Mouse (Mus musculus): ENCODE measurements at regions not wholly inside any gene's neighbourhood (a gene's known extent, or its start where the extent isn't known, plus 50 kb on each side); places are given as distances from the start of the nearest gene placed in this dataset.

GRCm38 (mm10) chr4:32149171-32149570 is 89.4 kb upstream of the Bach2 start:
- DNase-seq (ENCODE audit: low read depth, low spot score), result no peak

DNA sequence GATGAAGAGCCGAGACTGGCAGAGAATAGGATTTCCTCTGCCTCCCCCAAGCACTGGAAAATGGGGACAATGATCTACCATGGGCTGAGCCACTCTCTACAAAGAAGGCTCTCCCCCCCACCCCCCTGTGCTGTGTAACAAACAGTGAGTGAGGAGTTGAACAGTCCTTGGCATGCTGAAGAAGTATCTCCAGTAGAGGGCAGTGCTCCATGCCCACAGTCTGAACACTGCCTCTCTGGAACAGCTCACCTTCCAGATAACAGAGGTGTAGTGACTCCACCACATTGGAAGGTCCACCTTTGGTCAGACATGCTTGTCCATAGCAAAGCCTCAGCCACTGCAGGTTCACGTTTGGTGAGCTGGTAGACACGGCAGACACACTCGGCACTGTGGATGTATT is 85.2 kb upstream of the Bach2 start:
- no peak for DNase-seq (ENCODE audit: low read depth, low spot score)

DNA sequence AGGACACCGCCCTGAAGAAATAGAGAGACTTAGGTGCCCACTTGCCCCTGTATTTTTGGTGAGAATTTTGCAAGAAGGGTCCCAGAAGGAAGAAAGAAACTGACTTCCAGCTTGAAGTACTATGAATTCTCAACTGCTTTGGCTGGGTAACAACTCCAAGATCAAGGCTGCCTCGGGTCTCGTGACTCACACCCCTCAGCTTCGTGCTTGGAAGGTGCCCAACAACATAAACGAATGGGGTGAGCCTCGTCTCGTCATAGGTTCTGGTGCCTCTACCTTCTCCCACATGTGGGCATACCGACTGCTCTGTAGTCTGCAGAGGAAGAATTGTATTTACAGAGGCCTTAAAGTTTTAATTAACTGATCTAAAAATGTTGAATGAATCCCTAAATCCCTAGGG is 81.6 kb upstream of the Bach2 start:
- no peak for DNase-seq (ENCODE audit: low read depth, low spot score)

DNA sequence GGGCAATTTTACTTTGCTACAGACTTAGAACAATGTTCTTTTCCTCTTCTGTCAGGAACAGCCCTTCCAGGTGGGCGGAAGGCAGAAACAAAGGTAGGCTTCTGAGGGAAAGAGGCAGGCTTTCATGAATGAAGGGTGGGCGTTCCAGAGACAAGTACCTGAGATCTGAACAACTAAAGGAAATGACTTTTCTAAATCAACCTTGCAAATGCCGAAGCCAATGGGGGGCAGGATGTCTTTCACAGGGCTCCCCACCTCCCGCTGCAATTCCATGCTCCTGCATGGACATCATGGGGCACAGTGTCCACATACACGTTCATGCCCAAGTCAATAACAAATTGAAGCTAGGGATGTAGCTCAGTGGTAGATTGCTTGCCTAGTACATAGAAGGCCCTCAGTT is 80.2 kb upstream of the Bach2 start:
- no peak for DNase-seq (ENCODE audit: low read depth, low spot score)

GRCm38 (mm10) chr4:32158886-32159285 is 79.7 kb upstream of the Bach2 start:
- DNase-seq (ENCODE audit: low read depth, low spot score), result no peak

- DNase-seq (ENCODE audit: low read depth, low spot score), result no peak
These were observed 77.8 kb upstream of the Bach2 start for GRCm38 (mm10) chr4:32160815-32161214.

DNA sequence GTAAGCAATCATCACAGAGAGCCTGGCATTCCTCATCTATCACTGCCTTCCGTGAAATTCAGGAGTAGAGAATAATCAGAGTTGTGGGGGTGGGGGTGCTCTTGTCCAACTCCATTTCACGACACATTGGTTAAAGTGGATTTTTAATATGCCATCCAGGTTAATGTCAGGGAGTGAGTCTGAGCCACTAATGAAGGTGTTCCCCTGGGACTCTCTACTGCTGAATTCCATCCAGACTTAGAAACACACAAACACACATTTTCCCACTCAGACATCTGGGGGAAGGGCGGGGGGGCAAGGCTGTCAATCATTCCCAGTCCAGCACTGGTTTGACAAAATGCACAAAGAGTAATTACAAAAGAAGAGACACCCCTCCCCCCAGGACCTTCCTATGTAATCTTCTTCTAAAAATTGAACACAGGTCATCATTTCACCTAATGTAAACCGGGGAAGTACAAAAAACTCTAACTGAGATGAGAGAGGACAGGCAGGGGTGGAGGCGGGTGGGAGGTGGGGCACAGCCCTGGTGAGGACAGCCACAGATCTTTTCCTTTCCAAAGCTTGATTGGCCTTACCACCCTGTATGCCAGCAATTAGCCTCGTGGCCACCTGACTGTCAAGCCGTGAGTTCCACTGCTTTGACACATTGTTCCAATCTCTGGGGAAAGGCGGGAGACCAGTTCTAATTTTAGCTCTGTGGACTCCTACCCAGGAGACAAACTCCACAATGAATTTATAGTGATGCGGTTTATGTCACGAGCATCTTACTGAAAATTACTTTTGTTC is 76.5 kb upstream of the Bach2 start:
- no peak for DNase-seq (ENCODE audit: low read depth, low spot score)

GRCm38 (mm10) chr4:32162694-32163240 is 75.8 kb upstream of the Bach2 start:
- DNase-seq (ENCODE audit: low read depth, low spot score), result no peak

- DNase-seq (ENCODE audit: low read depth, low spot score), result no peak
These were observed 74.4 kb upstream of the Bach2 start for GRCm38 (mm10) chr4:32164081-32164641.

- DNase-seq (ENCODE audit: low read depth, low spot score), result no peak
These were observed 73.8 kb upstream of the Bach2 start for GRCm38 (mm10) chr4:32164736-32165241.

- DNase-seq (ENCODE audit: low read depth, low spot score), result no peak
These were observed 72.6 kb upstream of the Bach2 start for GRCm38 (mm10) chr4:32165918-32166528.

DNA sequence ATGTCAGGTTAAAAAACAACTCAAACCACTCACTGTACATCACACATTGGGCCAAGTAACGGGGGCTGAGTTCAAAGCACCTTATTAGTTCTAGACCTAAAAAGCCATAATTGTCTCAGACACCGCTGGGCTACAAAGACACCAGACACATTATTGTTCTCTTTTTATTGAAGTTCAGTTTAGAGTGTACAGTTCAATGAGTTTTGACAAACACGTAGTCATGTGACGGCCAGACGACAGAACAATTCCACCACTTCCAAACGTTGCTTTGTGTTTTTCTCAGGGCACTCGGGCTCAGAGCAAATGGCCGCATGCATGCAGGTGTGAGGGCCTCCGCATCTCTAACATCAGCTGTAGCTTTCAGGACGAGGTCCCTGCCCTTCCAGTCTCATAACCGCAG is 71.5 kb upstream of the Bach2 start:
- DNase-seq (ENCODE audit: low read depth, low spot score), result no peak

DNA sequence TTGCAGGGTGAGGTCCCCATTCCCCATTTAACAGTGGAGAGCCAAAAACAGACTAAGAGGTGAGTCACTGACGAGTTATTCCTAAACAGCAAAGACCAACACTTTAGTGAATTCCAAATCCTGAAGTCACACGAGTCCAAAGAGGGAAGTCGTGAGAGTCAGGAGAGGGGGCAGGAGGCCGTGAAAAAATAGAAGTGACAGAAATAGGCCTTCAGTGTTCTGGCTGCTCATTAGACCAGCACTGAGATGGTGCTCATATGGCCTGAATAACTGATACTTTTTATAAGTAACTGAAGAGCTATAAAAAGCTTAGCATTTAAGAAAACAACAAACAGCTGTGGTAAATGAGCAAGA is 68.5 kb upstream of the Bach2 start:
- DNase-seq (ENCODE audit: low read depth, low spot score), result peak; percentile 19

GRCm38 (mm10) chr4:32170460-32171192 is 68.0 kb upstream of the Bach2 start:
- no peak for DNase-seq (ENCODE audit: low read depth, low spot score)

- no peak for DNase-seq (ENCODE audit: low read depth, low spot score)
These were observed 67.3 kb upstream of the Bach2 start for GRCm38 (mm10) chr4:32171291-32171690.

DNA sequence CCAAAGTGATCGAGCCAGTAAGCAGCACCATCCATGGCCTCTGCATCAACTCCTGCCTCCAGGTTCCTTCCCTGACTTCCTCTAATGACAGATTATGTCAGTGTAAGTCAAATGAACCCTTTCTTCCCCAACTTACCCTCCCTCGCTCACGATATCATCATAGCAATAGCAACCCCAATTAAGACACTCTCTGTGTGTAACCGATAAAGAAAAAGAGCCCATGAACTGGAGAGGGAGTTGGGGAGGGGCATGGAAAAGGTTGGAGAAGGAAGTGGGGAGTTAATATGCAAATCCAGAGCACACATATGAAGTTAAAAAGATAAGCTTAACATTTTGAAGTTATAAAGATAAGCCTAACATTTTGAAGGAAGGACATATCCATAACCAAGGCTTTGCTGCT is 65.6 kb upstream of the Bach2 start:
- DNase-seq (ENCODE audit: low read depth, low spot score), result no peak

GRCm38 (mm10) chr4:32174771-32175170 is 63.8 kb upstream of the Bach2 start:
- DNase-seq (ENCODE audit: low read depth, low spot score), result no peak

GRCm38 (mm10) chr4:32175231-32175630 is 63.4 kb upstream of the Bach2 start:
- DNase-seq (ENCODE audit: low read depth, low spot score), result no peak

GRCm38 (mm10) chr4:32175853-32176448 is 62.7 kb upstream of the Bach2 start:
- no peak for DNase-seq (ENCODE audit: low read depth, low spot score)

- DNase-seq (ENCODE audit: low read depth, low spot score), result no peak
These were observed 62.0 kb upstream of the Bach2 start for GRCm38 (mm10) chr4:32176449-32177135.
